Mouse (Mus musculus): ENCODE results near the gene Krt80. TPM values are rescaled to one million over a fixed set of nuclear protein-coding genes. Genes with fewer than 3 reads are reported as not detected.

Krt80 gene
- polyA plus RNA-seq, 1 experiment = 15.6 TPM

DNA sequence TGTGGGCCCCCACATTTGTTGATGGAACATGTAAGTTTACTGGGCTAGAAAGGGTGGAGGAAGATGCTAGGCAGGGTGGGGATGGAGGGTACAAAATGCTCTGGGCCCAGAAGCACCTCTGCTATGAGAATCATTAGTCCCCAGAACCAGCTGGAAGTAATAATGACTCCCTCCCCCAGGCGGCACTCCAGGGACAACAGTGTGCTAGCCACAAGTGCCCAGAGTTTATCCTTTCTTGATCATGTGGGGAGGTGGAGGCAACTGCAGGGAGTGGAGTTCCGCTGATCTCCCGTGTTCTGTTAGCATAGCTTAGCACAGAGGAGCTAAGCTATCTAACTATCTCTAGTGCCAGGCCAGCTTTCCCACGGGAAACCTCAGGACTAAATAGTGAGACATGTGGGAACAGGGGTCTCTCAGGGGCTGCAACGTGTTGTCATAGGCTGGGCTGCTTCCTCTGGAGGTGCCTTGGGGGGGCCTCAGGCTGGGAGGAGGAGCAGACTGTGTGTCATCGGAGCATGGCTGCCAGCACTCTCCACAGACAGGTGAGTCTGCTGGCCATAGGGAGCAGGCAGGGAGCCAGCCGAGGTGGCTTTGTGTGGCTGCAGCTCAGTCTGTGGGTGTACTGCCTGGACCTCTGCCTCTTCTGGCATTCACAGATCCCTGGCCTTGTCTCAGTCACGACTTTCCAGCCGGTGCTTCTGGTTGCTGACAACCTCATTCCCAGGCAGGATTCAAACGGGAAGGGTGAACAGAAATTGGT lies 17.1 kb downstream of the Krt80 start:
- TF ChIP-seq CTCF (IDR thresholded peaks at IDR 0.05; ENCODE audit: low read depth, low read length) = no peak
- no peak for TF ChIP-seq POLR2A (IDR thresholded peaks at IDR 0.05; ENCODE audit: borderline replicate concordance, low read depth, low read length)
- Histone ChIP-seq H3K4me3 (ENCODE audit: insufficient read depth, low read length) (no peak overlapping the region), H3K27ac (ENCODE audit: insufficient read depth, low read depth, low read length) (no peak overlapping the region), H3K4me1 (ENCODE audit: control insufficient read depth, insufficient read depth, low read length) (no peaks in the 10 kb centered on the region)

GRCm38 (mm10) chr15:101352047-101352446 lies 17.9 kb downstream of the Krt80 start:
- H3K4me1 ChIP-seq (ENCODE audit: control insufficient read depth, insufficient read depth, low read length) = no peaks in the 10 kb centered on the region
- H3K4me3 ChIP-seq (ENCODE audit: insufficient read depth, low read length) = no peak overlapping the region
- no peak overlapping the region for H3K27ac ChIP-seq (ENCODE audit: insufficient read depth, low read depth, low read length)
- TF ChIP-seq CTCF (IDR thresholded peaks at IDR 0.05; ENCODE audit: low read depth, low read length) (no peak), POLR2A (IDR thresholded peaks at IDR 0.05; ENCODE audit: borderline replicate concordance, low read depth, low read length) (no peak)

DNA sequence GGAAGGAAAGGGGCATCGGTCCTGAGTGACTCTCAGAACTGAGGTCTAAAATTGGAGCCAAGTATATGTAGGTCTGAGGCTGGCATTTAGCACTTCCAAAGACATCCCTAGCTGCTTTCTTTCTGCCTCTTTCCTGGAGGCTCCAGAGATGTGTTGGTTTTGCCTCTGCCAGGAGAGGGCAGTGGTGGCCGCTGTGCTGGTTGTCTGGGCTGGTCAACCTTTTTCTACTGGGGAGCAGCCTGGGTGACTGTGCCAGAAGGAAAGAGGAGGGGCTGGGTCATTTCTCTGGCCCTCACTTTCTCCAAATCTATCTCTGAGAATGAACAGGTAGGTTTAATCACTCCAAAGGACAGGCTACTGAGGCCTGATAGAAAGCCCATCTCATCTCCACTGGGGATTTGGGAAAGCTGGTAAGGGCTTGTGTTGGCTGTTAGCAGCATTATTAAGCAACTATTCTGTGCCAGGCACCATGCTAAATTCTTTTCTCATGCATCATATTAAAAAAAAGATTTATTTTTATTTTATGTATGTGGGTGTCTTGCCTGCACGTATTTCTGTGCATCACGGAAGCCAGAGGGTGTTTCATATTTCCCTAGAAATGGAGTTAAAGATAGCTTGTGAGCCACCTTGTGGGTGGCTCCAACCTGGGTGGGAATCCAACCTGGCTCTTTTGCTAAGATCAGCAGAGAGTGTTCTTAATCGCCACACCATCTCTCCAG lies 28.0 kb downstream of the Krt80 start:
- Histone ChIP-seq H3K27ac (ENCODE audit: insufficient read depth, low read depth, low read length) (no peak overlapping the region), H3K4me1 (ENCODE audit: control insufficient read depth, insufficient read depth, low read length) (peaks cover 15% of the 10 kb centered on the region), H3K4me3 (ENCODE audit: insufficient read depth, low read length) (no peak overlapping the region)
- TF ChIP-seq CTCF (IDR thresholded peaks at IDR 0.05; ENCODE audit: low read depth, low read length) (peak; percentile 80), POLR2A (IDR thresholded peaks at IDR 0.05; ENCODE audit: borderline replicate concordance, low read depth, low read length) (no peak)

DNA sequence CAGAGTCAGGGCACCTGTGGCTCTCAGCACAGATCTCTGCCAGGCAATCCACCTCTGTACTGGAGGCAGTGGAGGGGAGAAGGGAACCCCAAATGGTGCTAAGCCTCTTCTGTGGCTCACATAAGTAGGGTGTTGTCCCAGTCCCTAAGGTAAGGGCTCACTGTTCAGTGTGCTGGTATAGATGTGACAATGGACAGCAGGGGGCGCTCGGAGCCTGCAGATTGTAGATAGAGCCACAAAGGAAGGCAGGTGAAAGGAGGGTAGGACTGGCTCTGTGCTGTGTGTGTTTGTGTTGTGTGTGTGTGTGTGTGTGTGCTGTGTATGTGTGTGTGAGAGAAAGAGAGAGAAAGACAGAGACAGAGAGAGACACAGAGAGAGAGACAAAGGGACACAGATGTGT lies 30.4 kb downstream of the Krt80 start:
- Histone ChIP-seq H3K4me3 (ENCODE audit: insufficient read depth, low read length) (no peak overlapping the region), H3K27ac (ENCODE audit: insufficient read depth, low read depth, low read length) (no peak overlapping the region), H3K4me1 (ENCODE audit: control insufficient read depth, insufficient read depth, low read length) (peaks cover 31% of the 10 kb centered on the region)
- TF ChIP-seq POLR2A (IDR thresholded peaks at IDR 0.05; ENCODE audit: borderline replicate concordance, low read depth, low read length) (no peak), CTCF (IDR thresholded peaks at IDR 0.05; ENCODE audit: low read depth, low read length) (peak; percentile 96)

DNA sequence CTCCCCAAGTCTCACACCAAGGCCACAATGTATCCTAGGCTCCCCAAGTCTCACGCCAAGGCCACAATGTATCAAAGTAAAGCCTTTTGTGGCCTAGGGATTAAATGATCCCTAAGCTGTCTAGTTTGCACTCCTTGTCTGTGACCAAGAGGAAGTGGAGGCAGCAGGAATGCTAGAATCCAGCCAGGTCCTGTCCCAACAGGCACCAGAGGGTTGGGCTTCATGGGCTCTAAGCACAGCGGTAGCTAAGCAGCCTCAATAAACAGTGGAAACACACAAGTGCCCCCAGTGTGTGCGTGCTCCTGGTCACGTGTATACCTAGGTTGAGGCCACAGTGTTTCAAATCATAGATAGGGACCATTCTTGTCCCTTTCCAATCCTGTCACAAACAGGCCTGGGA lies 31.6 kb downstream of the Krt80 start:
- Histone ChIP-seq H3K27ac (ENCODE audit: insufficient read depth, low read depth, low read length) (no peak overlapping the region), H3K4me1 (ENCODE audit: control insufficient read depth, insufficient read depth, low read length) (peaks cover 42% of the 10 kb centered on the region)

DNA sequence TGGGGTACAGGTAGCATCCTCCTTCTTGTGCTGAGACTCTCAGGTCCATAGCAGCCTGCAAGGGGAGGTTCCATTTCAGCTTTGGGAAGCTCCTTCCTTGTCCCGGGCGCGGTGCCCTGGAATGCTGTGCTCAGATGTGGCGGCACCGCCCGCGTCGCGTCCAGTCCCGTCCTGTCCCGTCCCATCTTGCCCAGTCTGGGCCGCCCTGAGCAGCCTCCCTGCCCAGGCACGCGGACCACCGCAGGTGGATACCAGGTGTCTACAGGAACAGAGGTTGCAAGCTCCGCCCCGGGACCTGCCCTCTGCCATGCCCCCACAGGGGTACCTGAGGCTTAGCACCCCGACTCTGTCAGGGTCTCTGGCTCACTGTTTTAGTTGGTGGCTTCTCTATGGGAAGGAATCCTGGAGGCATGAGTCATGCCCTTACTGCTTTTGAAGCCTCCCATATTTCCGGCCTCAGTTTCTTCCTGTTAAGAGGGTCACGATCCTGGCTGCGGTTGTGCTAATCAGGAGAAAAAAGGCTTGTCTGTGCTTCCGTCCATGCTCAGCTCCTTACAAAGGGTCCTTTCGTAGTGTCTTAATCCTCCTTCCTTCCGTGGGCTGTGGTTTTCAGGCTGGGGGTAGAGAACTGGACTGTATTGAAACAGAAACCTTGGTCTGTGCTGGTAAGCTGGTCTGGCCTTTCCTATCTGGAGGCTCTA lies 33.3 kb downstream of the Krt80 start:
- peak overlapping the region; percentile 91 for H3K27ac ChIP-seq (ENCODE audit: insufficient read depth, low read depth, low read length)
- H3K4me3 ChIP-seq (ENCODE audit: insufficient read depth, low read length) = peak overlapping the region; percentile 20
- peaks cover 47% of the 10 kb centered on the region for H3K4me1 ChIP-seq (ENCODE audit: control insufficient read depth, insufficient read depth, low read length)
- TF ChIP-seq POLR2A (IDR thresholded peaks at IDR 0.05; ENCODE audit: borderline replicate concordance, low read depth, low read length) = no peak
- TF ChIP-seq CTCF (IDR thresholded peaks at IDR 0.05; ENCODE audit: low read depth, low read length) = no peak

More for the DNA sequence above, 31.6 kb downstream of the Krt80 start:
- no peak overlapping the region for H3K4me3 ChIP-seq (ENCODE audit: insufficient read depth, low read length)
- TF ChIP-seq CTCF (IDR thresholded peaks at IDR 0.05; ENCODE audit: low read depth, low read length) (no peak), POLR2A (IDR thresholded peaks at IDR 0.05; ENCODE audit: borderline replicate concordance, low read depth, low read length) (no peak)

GRCm38 (mm10) chr15:101333648-101334047 lies 36.3 kb downstream of the Krt80 start:
- no peak for TF ChIP-seq POLR2A (IDR thresholded peaks at IDR 0.05; ENCODE audit: borderline replicate concordance, low read depth, low read length)
- no peak for TF ChIP-seq CTCF (IDR thresholded peaks at IDR 0.05; ENCODE audit: low read depth, low read length)
- Histone ChIP-seq H3K4me1 (ENCODE audit: control insufficient read depth, insufficient read depth, low read length) (peaks cover 51% of the 10 kb centered on the region), H3K27ac (ENCODE audit: insufficient read depth, low read depth, low read length) (peak overlapping the region; percentile 54), H3K4me3 (ENCODE audit: insufficient read depth, low read length) (no peak overlapping the region)

DNA sequence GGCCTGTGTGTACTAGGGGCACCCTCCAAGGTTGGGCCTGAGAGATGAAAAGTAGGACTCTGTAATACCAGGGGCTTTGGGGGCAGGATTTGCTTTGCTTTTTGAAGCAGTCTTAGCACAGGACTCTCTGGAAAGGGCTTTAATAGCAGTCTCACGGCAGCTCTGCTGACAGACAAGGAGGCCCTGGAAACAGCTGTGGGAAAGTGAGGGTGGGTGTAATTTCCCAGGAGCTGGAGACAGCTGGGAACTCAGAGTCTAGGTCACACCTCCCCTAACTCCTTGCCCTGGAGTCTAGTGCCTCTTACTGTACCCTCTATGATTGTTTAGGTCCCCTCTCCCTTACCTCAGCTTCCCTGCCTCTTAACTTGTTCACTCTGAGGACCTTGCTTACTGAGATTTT lies 36.8 kb downstream of the Krt80 start:
- TF ChIP-seq POLR2A (IDR thresholded peaks at IDR 0.05; ENCODE audit: borderline replicate concordance, low read depth, low read length) (no peak), CTCF (IDR thresholded peaks at IDR 0.05; ENCODE audit: low read depth, low read length) (no peak)
- Histone ChIP-seq H3K4me3 (ENCODE audit: insufficient read depth, low read length) (no peak overlapping the region), H3K4me1 (ENCODE audit: control insufficient read depth, insufficient read depth, low read length) (peaks cover 48% of the 10 kb centered on the region), H3K27ac (ENCODE audit: insufficient read depth, low read depth, low read length) (peak overlapping the region; percentile 54)

DNA sequence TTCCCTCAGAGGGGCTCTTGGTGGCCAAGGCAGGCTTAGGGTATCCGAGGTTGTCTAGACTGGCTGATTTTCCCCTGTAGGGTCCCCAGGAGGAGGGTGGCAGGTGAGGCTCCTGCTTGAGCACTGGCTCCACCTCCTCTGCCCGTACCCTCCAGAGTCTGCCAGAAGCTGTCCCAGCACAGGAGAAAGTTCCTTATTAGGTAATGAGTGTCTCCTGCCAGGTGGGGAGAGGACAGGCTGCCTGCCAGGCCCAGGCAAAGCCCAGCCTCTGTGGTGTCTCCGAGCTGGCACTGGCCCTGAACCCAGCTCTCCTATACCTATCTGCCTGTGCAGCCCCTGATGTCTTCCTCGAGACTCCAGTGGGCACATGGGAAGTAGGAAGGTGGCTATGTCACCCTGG lies 37.6 kb downstream of the Krt80 start:
- H3K4me1 ChIP-seq (ENCODE audit: control insufficient read depth, insufficient read depth, low read length) = peaks cover 40% of the 10 kb centered on the region
- H3K4me3 ChIP-seq (ENCODE audit: insufficient read depth, low read length) = no peak overlapping the region
- TF ChIP-seq CTCF (IDR thresholded peaks at IDR 0.05; ENCODE audit: low read depth, low read length) (no peak), POLR2A (IDR thresholded peaks at IDR 0.05; ENCODE audit: borderline replicate concordance, low read depth, low read length) (no peak)
- no peak overlapping the region for H3K27ac ChIP-seq (ENCODE audit: insufficient read depth, low read depth, low read length)

All from bone marrow macrophage, adult 2 months (primary cell).